Mouse (Mus musculus) megakaryocyte-erythroid progenitor cell, adult 5 weeks (primary cell): ENCODE data around the gene Usp20. TPM values are rescaled to one million over a fixed set of nuclear protein-coding genes. Genes with fewer than 3 reads are reported as not detected.

ENCODE experiments used
- polyA plus RNA-seq: library from polyadenylated mRNA; stranded (reverse); fragments of >175 nt; gene quantifications from 2 replicates; pipeline ENCODE4 v1.2.3, GENCODE M21; 2012

Gene Usp20
- 7.8 and 8.2 TPM in 2 replicates for polyA plus RNA-seq

DNA sequence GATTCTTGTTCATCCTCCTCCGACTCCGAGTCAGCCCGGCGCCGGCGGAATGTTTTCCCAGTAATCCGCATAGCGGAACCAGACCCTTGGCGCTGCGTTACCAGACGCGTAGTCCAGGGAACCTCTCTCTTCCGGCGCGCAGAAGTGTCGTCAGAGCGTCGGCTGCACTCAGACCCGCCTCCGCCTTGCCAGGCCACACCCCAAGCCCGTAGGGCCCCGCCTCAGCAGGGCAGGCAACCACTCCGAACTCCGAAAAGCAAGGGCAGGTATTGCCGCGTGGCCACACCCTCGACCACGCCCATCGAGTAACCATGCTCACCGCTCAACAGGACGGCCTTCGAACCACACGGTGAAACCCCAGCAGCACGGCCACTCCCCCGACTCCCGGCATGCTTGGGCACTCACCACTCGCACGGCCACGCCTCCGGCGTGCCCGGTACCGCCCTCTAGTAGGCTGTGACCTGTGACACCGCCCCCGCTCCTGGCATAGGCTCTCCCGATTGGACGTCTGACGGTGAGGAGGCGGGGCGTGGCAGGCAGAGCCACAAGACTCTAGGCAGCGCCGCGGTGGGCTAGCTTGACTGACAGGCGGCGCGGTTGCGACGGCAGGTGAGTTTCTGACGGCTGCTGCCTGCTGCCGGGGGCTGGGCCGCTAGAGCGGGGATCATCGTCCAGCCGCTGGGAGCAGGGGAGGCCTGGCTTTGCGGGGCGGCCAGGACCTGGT lies at the start of gene Usp20, which contains the start of gene BC005624:
TSS of gene Usp20 (plus strand) at position 490 of the 724 bp plus-strand sequence.
TSS of gene BC005624 (minus strand) at position 412 of the 724 bp plus-strand sequence.

DNA sequence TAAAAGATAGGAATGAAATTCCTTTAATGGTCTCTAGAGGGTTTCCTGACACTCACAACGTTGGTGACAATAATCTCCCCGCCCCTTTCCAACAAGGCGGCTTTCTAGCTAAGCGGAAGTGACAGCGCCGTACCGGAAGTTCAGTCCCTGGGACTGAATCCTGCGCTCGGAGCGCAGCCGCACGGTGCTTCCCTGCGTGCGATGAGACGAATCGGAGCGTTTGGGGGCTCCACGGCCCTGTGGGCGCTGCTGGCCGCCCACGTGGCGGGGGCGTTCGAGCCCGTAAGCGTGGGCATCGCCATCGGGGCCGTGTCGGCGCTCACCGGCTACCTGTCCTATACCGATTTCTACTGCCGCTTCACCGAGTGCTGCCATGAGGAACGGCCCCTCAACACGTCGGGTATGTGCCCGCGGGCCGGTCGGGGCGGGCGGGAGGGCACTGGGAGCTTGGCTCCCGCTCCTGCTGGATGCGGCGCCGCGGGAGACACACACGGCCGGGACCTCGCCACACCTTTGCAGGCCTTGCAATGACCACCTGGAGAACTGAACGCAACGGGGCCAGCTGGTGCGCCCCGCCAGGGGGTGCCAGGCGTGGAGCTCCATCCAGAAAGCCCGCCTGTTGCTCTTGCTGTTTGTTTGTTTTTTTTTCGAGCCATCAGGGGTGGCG lies 29.1 kb upstream of the Usp20 start, which contains the start of gene Tor1b:
TSS of gene Tor1b (plus strand) at position 136 of the 667 bp plus-strand sequence.

DNA sequence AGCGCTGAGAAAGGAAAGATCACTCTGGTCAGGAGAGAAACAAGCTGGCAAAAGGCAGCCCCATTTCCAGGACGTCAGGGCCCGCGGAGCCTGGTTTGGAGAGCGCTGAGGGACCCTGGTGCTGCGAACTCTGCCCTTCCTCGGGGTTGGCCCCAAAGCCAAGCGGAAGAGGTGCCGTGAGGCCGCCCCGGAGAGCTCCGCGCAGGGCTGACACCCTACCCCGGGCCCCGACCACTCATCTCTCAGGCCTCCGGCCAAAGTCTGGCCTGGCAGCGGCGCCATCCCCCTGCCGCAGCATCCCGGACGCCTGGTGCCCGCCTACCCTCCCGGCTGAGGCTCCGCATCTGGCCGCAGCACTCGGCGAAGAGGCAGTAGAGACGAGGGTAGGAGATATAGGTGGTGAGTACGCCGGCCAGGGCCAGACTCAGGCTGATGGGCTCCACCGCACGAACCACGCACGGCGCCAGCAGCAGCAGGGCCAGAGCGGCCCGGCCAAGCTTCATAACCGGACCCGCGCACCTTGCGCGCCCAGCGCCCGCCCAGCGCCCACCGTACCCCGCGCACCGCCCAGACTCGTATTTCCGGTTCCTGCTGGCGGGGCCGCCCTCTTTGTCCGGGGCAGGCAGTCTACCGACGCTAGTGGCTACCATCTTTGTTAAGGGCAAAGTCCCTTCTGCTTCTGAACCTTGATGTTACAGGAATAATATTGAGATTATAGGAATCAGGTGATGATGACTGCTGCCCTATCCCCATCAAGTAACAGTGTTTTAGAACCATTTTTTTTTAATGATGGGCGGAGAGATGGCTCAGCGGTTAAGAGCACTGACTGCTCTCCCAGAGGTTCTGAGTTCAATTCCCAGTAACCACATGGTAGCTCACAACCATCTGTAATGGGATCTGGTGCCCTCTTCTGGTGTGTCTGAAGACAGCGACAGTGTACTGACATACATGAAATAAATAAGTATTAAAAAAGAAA lies 14.4 kb upstream of the Usp20 start, which contains the start of gene Tor1a:
TSS of gene Tor1a (minus strand) at position 582 of the 976 bp plus-strand sequence.

Other genes starting within 250 kb of the Usp20 start
- gene 1700001O22Rik, start 178.6 kb upstream of the Usp20 start, polyA plus RNA-seq: 0.63 and 1.6 TPM in 2 replicates
- 42.2 and 43.2 TPM in 2 replicates for gene Ntmt1, start 174.5 kb upstream of the Usp20 start, polyA plus RNA-seq
- 56.8 and 68.9 TPM in 2 replicates for gene Asb6, start 151.9 kb upstream of the Usp20 start, polyA plus RNA-seq
- 0.14 TPM in 1 of 2 replicates, not detected in the other for gene Prrx2, start 147.3 kb upstream of the Usp20 start, polyA plus RNA-seq
- gene Ptges, start 52.4 kb upstream of the Usp20 start, polyA plus RNA-seq: 0.11 and 0.81 TPM in 2 replicates
- gene Tor1b, start 29.3 kb upstream of the Usp20 start, polyA plus RNA-seq: 20.9 and 22.7 TPM in 2 replicates
- 122 and 199 TPM in 2 replicates for gene Tor1a, start 14.3 kb upstream of the Usp20 start, polyA plus RNA-seq
- gene BC005624, start 78 bp upstream of the Usp20 start, polyA plus RNA-seq: 17.9 and 30.6 TPM in 2 replicates
- gene Fnbp1, start 159.7 kb downstream of the Usp20 start, polyA plus RNA-seq: 71.8 and 112 TPM in 2 replicates
- 3.9 and 6.4 TPM in 2 replicates for gene Gpr107, start 170.0 kb downstream of the Usp20 start, polyA plus RNA-seq